Comparison of ENCODE assay signal across 18 mouse cellular contexts in genomic region chr17:90556376-90556775, GRCm38 (mm10).
DNase-seq lines count a peak whose midpoint lies in the region; ATAC-seq lines count a peak whose summit lies in the region.
"Had no signal": no experiment of that assay in that cellular context is flagged by ENCODE, and none has a peak within 500 bp of the region (broad histone marks: within the 10 kb centered on the region; RNA-seq: fewer than 3 reads in every experiment).

No protein-coding gene starts in this region.

- H3K36me3 ChIP-seq in hindbrain, embryonic 15.5 days: 0 out of 2 replicates have a peak, but pooled peaks cover 3% of the 10 kb centered on the region
- no peaks in the 10 kb centered on the region for H3K36me3 ChIP-seq in hindbrain, embryonic 10.5 days
- H3K36me3 ChIP-seq: G1E; heart, embryonic 13.5 days; lung, embryonic 15.5 days had no signal

- intact Hi-C loops in left cerebral cortex, postnatal 14 days (cut with DNase I): no loop called here

- no peak overlapping the region for H3K4me2 ChIP-seq in hindbrain, embryonic 15.5 days
- H3K4me2 ChIP-seq: heart, embryonic 13.5 days; liver, embryonic 11.5 days; lung, embryonic 15.5 days had no signal

- no peaks in the 10 kb centered on the region for H3K27me3 ChIP-seq in hindbrain, embryonic 15.5 days
- no peaks in the 10 kb centered on the region for H3K27me3 ChIP-seq in hindbrain, embryonic 10.5 days (ENCODE audit: insufficient read depth, poor library complexity, severe bottlenecking)
- H3K27me3 ChIP-seq: heart, embryonic 13.5 days; lung, embryonic 15.5 days; megakaryocyte, embryonic 14.5 days had no signal

- H3K27ac ChIP-seq in hindbrain, embryonic 15.5 days (replicated peaks): 0 out of 2 replicates have a peak overlapping the region, but pooled peaks have one; percentile 15
- H3K27ac ChIP-seq in hindbrain, embryonic 10.5 days: no peak overlapping the region
- H3K27ac ChIP-seq: heart, embryonic 13.5 days; lung, embryonic 15.5 days had no signal

- DNase-seq in hindbrain, embryonic 10.5 days (ENCODE audit: low spot score): no peak
- peak; percentile 96 for DNase-seq in brain, adult 2 months (ENCODE audit: low read depth, low spot score)
- peak; percentile 67 for DNase-seq in cerebellum, adult 11 months
- DNase-seq in cerebellum, postnatal 25 days: peak; percentile 72 to 77
- no peak for DNase-seq in lung, adult 18-20 months
- no peak for DNase-seq in left cerebral cortex, postnatal 14 days (ENCODE audit: low spot score in 2 of 2)
- no peak for DNase-seq in right cerebral cortex, postnatal 4 days
- DNase-seq: adrenal gland, adult 8-10 months; embryo, embryonic 11 days; kidney, adult 9 months; right cerebral cortex, postnatal 14 days; thymus, postnatal 36 days had no signal

- no peak overlapping the region for H3K9ac ChIP-seq in hindbrain, embryonic 15.5 days
- H3K9ac ChIP-seq: heart, embryonic 13.5 days; lung, embryonic 15.5 days had no signal

- no peaks in the 10 kb centered on the region for H3K9me3 ChIP-seq in hindbrain, embryonic 15.5 days
- no peaks in the 10 kb centered on the region for H3K9me3 ChIP-seq in hindbrain, embryonic 10.5 days
- H3K9me3 ChIP-seq: G1E; heart, embryonic 13.5 days; lung, embryonic 15.5 days; megakaryocyte, embryonic 14.5 days had no signal

- ATAC-seq in hindbrain, embryonic 15.5 days (ENCODE audit: low FRiP score, low read depth): peak; percentile 85

- no peaks in the 10 kb centered on the region for H3K4me1 ChIP-seq in hindbrain, embryonic 15.5 days (replicated peaks)
- no peaks in the 10 kb centered on the region for H3K4me1 ChIP-seq in hindbrain, embryonic 10.5 days (replicated peaks)
- H3K4me1 ChIP-seq: heart, embryonic 13.5 days; lung, embryonic 15.5 days; megakaryocyte, embryonic 14.5 days had no signal

- no peak overlapping the region for H3K4me3 ChIP-seq in hindbrain, embryonic 15.5 days
- H3K4me3 ChIP-seq in hindbrain, embryonic 10.5 days: no peak overlapping the region
- H3K4me3 ChIP-seq: heart, embryonic 13.5 days; lung, embryonic 15.5 days; megakaryocyte, embryonic 14.5 days had no signal

Comparison
In these comparisons a context has a peak if more than half of its experiments do, and no peak if none do; other contexts are left out.
1. DNase-seq: peak in brain, adult 2 months (single experiment), cerebellum, adult 11 months (single experiment) and cerebellum, postnatal 25 days (2 of 2); none in hindbrain, embryonic 10.5 days (single experiment), lung, adult 18-20 months (0 of 2), left cerebral cortex, postnatal 14 days (0 of 2) and right cerebral cortex, postnatal 4 days (single experiment).